Comparison of ENCODE assay signal across 11 mouse cellular contexts in the genomic region with DNA sequence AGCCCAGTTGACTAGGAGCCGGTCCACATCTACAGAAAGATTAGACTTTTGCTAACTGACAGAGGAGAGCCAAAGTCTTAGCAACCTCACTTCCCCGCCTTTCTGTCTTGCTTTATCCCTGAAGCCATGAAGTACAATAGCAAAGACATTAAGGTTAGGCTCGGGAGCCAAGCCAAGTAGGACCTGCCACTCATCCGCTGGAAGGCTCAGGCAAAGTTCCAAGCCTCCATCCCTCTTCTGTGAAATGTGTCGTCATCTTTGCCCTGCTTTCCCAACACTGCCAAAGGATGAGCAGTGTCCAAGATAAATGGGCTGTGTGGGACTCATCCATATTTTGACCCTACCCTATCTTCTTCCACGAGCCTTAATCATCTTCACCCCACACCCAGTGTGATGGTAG.
A peak's percentile ranks its signal among the peaks of the same experiment; 100 is the strongest.
DNase-seq lines count a peak whose midpoint lies in the region; ATAC-seq and TF ChIP-seq lines count a peak whose summit lies in the region.
"Had no signal": no experiment of that assay in that cellular context is flagged by ENCODE, and none has a peak within 500 bp of the region (broad histone marks: within the 10 kb centered on the region; RNA-seq: fewer than 3 reads in every experiment).

No protein-coding gene starts in this region.

- no peak for TF ChIP-seq CTCF in brain, embryonic 14.5 days (IDR thresholded peaks at IDR 0.05; ENCODE audit: borderline replicate concordance, extremely low read depth, insufficient read depth, insufficient read length)
- no peak for TF ChIP-seq CTCF in hindbrain, postnatal 0 days (IDR thresholded peaks at IDR 0.05; ENCODE audit: low read depth)

- peak; percentile 8 to 23 for DNase-seq in heart, postnatal 14 days
- DNase-seq in heart, adult 9 months (ENCODE audit: low spot score in 2 of 2), result no peak
- no peak for DNase-seq in lung, postnatal 25 days (ENCODE audit: low spot score)
- DNase-seq in brain, embryonic 14.5 days (ENCODE audit: low read depth), result peak; percentile 87
- DNase-seq in hindbrain, postnatal 0 days (ENCODE audit: low spot score), result peak; percentile 33
- DNase-seq in gastrocnemius, postnatal 14 days, result no peak
- DNase-seq: thymus, adult 2 months had no signal

- no peak overlapping the region for H3K4me2 ChIP-seq in lung, embryonic 15.5 days
- H3K4me2 ChIP-seq in hindbrain, postnatal 0 days (ENCODE audit: low read depth, low read length), result no peak overlapping the region
- H3K4me2 ChIP-seq: liver, embryonic 15.5 days had no signal

- intact Hi-C loops in heart, postnatal 14 days (cut with DNase I), result no loop called here
- intact Hi-C loops in gastrocnemius, postnatal 14 days (cut with DNase I; ENCODE audit: low total_unique reads), result no loop called here

- H3K27ac ChIP-seq in lung, embryonic 15.5 days, result peak overlapping the region; percentile 58
- no peak overlapping the region for H3K27ac ChIP-seq in hindbrain, postnatal 0 days
- H3K27ac ChIP-seq: gastrocnemius, adult 2 months; liver, embryonic 15.5 days had no signal

- H3K4me3 ChIP-seq in lung, embryonic 15.5 days, result no peak overlapping the region
- no peak overlapping the region for H3K4me3 ChIP-seq in hindbrain, postnatal 0 days (ENCODE audit: low read length)
- H3K4me3 ChIP-seq: gastrocnemius, adult 2 months; liver, embryonic 15.5 days had no signal

- H3K27me3 ChIP-seq in lung, embryonic 15.5 days, result no peaks in the 10 kb centered on the region
- H3K27me3 ChIP-seq in hindbrain, postnatal 0 days (ENCODE audit: insufficient read depth, low read length), result no peaks in the 10 kb centered on the region
- H3K27me3 ChIP-seq: liver, embryonic 15.5 days had no signal

- WGBS in lung, embryonic 15.5 days, result 46% methylated on average over 6 of the region's 6 CpGs
- 42% methylated on average over 6 of the region's 6 CpGs for WGBS in hindbrain, postnatal 0 days

- ATAC-seq in lung, embryonic 15.5 days (ENCODE audit: borderline replicate concordance, extremely low read depth, low FRiP score, low TSS enrichment), result no peak
- no peak for ATAC-seq in hindbrain, postnatal 0 days
- no peak for ATAC-seq in granulocyte monocyte progenitor cell, adult 5-6 weeks (replicated peaks; ENCODE audit: poor library complexity, severe bottlenecking)

- no peak for TF ChIP-seq POLR2A in brain, embryonic 14.5 days (IDR thresholded peaks at IDR 0.05; ENCODE audit: borderline replicate concordance, extremely low read depth, insufficient read depth, insufficient read length, poor library complexity, severe bottlenecking)

- H3K9ac ChIP-seq in lung, embryonic 15.5 days, result no peak overlapping the region
- H3K9ac ChIP-seq in hindbrain, postnatal 0 days (replicated peaks; ENCODE audit: low read length), result no peak overlapping the region
- H3K9ac ChIP-seq: liver, embryonic 15.5 days had no signal

- peaks cover 51% of the 10 kb centered on the region for H3K4me1 ChIP-seq in lung, embryonic 15.5 days
- H3K4me1 ChIP-seq in hindbrain, postnatal 0 days (ENCODE audit: insufficient read depth, low read length), result 0 out of 2 replicates have a peak, but pooled peaks cover 13% of the 10 kb centered on the region
- H3K4me1 ChIP-seq: liver, embryonic 15.5 days had no signal

- no peaks in the 10 kb centered on the region for H3K36me3 ChIP-seq in lung, embryonic 15.5 days
- H3K36me3 ChIP-seq in hindbrain, postnatal 0 days (ENCODE audit: insufficient read depth, low read length), result no peaks in the 10 kb centered on the region
- H3K36me3 ChIP-seq: liver, embryonic 15.5 days had no signal

- no peaks in the 10 kb centered on the region for H3K9me3 ChIP-seq in lung, embryonic 15.5 days
- no peaks in the 10 kb centered on the region for H3K9me3 ChIP-seq in hindbrain, postnatal 0 days (ENCODE audit: low read length)
- H3K9me3 ChIP-seq: liver, embryonic 15.5 days had no signal

Comparison
In these comparisons a context has a peak if more than half of its experiments do, and no peak if none do; other contexts are left out.
1. DNase-seq: peak in heart, postnatal 14 days (2 of 2), brain, embryonic 14.5 days (single experiment) and hindbrain, postnatal 0 days (single experiment); none in heart, adult 9 months (0 of 2), lung, postnatal 25 days (single experiment) and gastrocnemius, postnatal 14 days (single experiment).